ENCODE assay signal across 9 mouse cellular contexts in genomic region chr2:37766027-37766761, GRCm38 (mm10). TPM values are rescaled to one million over a fixed set of nuclear protein-coding genes. Genes with fewer than 3 reads are reported as not detected.
DNase-seq lines count a peak whose midpoint lies in the region; ATAC-seq and TF ChIP-seq lines count a peak whose summit lies in the region.
"Had no signal": no experiment of that assay in that cellular context is flagged by ENCODE, and none has a peak within 500 bp of the region (broad histone marks: within the 10 kb centered on the region; RNA-seq: fewer than 3 reads in every experiment).

No protein-coding gene starts in this region.

- H3K4me3 ChIP-seq in heart, embryonic 14.5 days (ENCODE audit: control insufficient read depth in 1 of 2, insufficient read depth in 1 of 2, low read depth in 1 of 2, low read length in 2 of 2): no peak overlapping the region
- no peak overlapping the region for H3K4me3 ChIP-seq in ES-E14 (ENCODE audit: insufficient read depth in 1 of 2, low read depth in 1 of 2, low read length in 2 of 2, poor library complexity in 1 of 2, severe bottlenecking in 1 of 2)
- no peak overlapping the region for H3K4me3 ChIP-seq in midbrain, embryonic 11.5 days (ENCODE audit: low read depth, low read length)

- peak overlapping the region; percentile 23 to 56 for H3K27ac ChIP-seq in heart, embryonic 14.5 days (replicated peaks in 1 of 2; ENCODE audit: control insufficient read depth in 1 of 2, insufficient read depth in 1 of 2, low read depth in 2 of 2, low read length in 2 of 2)
- H3K27ac ChIP-seq in ES-E14 (ENCODE audit: insufficient read depth, low read depth, low read length, poor library complexity, severe bottlenecking): peak overlapping the region; percentile 48; the same call in 1 of the 2 replicates
- no peak overlapping the region for H3K27ac ChIP-seq in midbrain, embryonic 11.5 days (ENCODE audit: low read depth, low read length)

- peaks cover 36 to 40% of the 10 kb centered on the region in 2 experiments for H3K4me1 ChIP-seq in heart, embryonic 14.5 days (ENCODE audit: control insufficient read depth in 2 of 2, insufficient read depth in 2 of 2, low read length in 2 of 2)
- peaks cover 12 to 50% of the 10 kb centered on the region in 2 experiments for H3K4me1 ChIP-seq in ES-E14 (ENCODE audit: control insufficient read depth in 2 of 2, insufficient read depth in 2 of 2, low read length in 2 of 2, poor library complexity in 1 of 2)
- H3K4me1 ChIP-seq in midbrain, embryonic 11.5 days (ENCODE audit: control insufficient read depth, insufficient read depth, low read length): peaks cover 28% of the 10 kb centered on the region

- WGBS in heart, embryonic 14.5 days: 56% methylated on average over 11 of the region's 11 CpGs
- 29% methylated on average over 10 of the region's 11 CpGs for WGBS in midbrain, embryonic 11.5 days

- intact Hi-C loops in heart, postnatal 14 days (cut with DNase I): no loop called here
- intact Hi-C loops in left cerebral cortex, postnatal 4 days (cut with DNase I): no loop called here

- no peak for DNase-seq in heart, postnatal 14 days
- DNase-seq in ES-E14 (ENCODE audit: low read depth, low spot score): no peak
- peak; percentile 45 for DNase-seq in heart, postnatal 4 days
- peak; percentile 82 for DNase-seq in midbrain, embryonic 11.5 days (ENCODE audit: low spot score, missing footprints)
- DNase-seq in embryo, embryonic 10 days (ENCODE audit: low spot score): no peak
- DNase-seq in left cerebral cortex, postnatal 4 days: no peak
- no peak for DNase-seq in layer of hippocampus, postnatal 14 days (ENCODE audit: low spot score in 2 of 2)

- H3K27me3 ChIP-seq in heart, embryonic 14.5 days (ENCODE audit: control insufficient read depth, insufficient read depth, low read length): no peaks in the 10 kb centered on the region
- H3K27me3 ChIP-seq in midbrain, embryonic 11.5 days (ENCODE audit: control insufficient read depth, insufficient read depth, low read length): peaks cover 3% of the 10 kb centered on the region

- no peak overlapping the region for H3K9ac ChIP-seq in heart, embryonic 14.5 days (ENCODE audit: low read length)
- H3K9ac ChIP-seq in ES-E14 (ENCODE audit: insufficient read depth, low read depth, low read length, poor library complexity, severe bottlenecking): no peak overlapping the region
- peak overlapping the region; percentile 9; the same call in 1 of the 2 replicates for H3K9ac ChIP-seq in midbrain, embryonic 11.5 days (ENCODE audit: low read length)

- H3K9me3 ChIP-seq in heart, embryonic 14.5 days (ENCODE audit: control insufficient read depth, low read length): no peaks in the 10 kb centered on the region
- no peaks in the 10 kb centered on the region for H3K9me3 ChIP-seq in ES-E14 (ENCODE audit: control insufficient read depth, insufficient read depth, low read depth, low read length)
- H3K9me3 ChIP-seq in midbrain, embryonic 11.5 days (ENCODE audit: control insufficient read depth, low read length): no peaks in the 10 kb centered on the region

- H3K4me2 ChIP-seq in heart, embryonic 14.5 days (ENCODE audit: low read length): no peak overlapping the region
- H3K4me2 ChIP-seq in midbrain, embryonic 11.5 days: no peak overlapping the region

- in situ Hi-C loops in ES-E14 (cut with MboI; ENCODE audit: low sequenced_read_pairs in 2 of 2, unreplicated experiment in 2 of 2): no loop called here

- H3K36me3 ChIP-seq in heart, embryonic 14.5 days (ENCODE audit: control insufficient read depth, insufficient read depth, low read length): no peaks in the 10 kb centered on the region
- no peaks in the 10 kb centered on the region for H3K36me3 ChIP-seq in ES-E14 (ENCODE audit: control insufficient read depth, insufficient read depth, low read length, poor library complexity, severe bottlenecking)
- H3K36me3 ChIP-seq in midbrain, embryonic 11.5 days (ENCODE audit: control insufficient read depth, insufficient read depth, low read length): no peaks in the 10 kb centered on the region

- ATAC-seq in heart, embryonic 14.5 days (ENCODE audit: insufficient number of reproducible peaks, insufficient read depth, low FRiP score, low read depth): peak; percentile 62
- ATAC-seq in midbrain, embryonic 11.5 days (ENCODE audit: low FRiP score): peak; percentile 23; the same call in 1 of the 2 replicates

TF ChIP-seq in ES-E14, 5 proteins besides CTCF, POLR2A, EP300 and RAD21:
- TF ChIP-seq ZNF384 (IDR thresholded peaks at IDR 0.05; ENCODE audit: low read depth, low read length) (no peak), MAFK (IDR thresholded peaks at IDR 0.05; ENCODE audit: insufficient read depth, low read depth, low read length) (no peak), HCFC1 (IDR thresholded peaks at IDR 0.05; ENCODE audit: borderline replicate concordance, insufficient read depth, low read length) (no peak)

RNA-seq across cellular contexts. Expression of gene Crb2, which starts 9.9 kb away (rescaled TPM):
- 2.2 and 2.4 TPM in 2 replicates for polyA plus RNA-seq in heart, embryonic 14.5 days (2014; fragmentation: Nextera tagmentation; extraction: Ambion mirVana)
- total RNA-seq in heart, postnatal 14 days (2021): 1 to 10 TPM; 1.1 to 1.5 TPM
- 1.3 and 1.7 TPM in 2 replicates for total RNA-seq in ES-E14 (2012; rRNA removed)
- 1 to 10 TPM; 1.5 to 2.0 TPM for total RNA-seq in heart, postnatal 4 days (2021)
- polyA plus RNA-seq in midbrain, embryonic 11.5 days (2014; fragmentation: Nextera tagmentation; extraction: Ambion mirVana): 10.9 and 14.6 TPM in 2 replicates
- total RNA-seq in left cerebral cortex, postnatal 4 days (2021): 1 to 10 TPM; 3.9 to 4.6 TPM
- total RNA-seq in layer of hippocampus, postnatal 14 days (2021): 1 to 10 TPM; 6.6 to 8.5 TPM
- total RNA-seq: MEL had no signal

Comparison
In these comparisons a context has a peak if more than half of its experiments do, and no peak if none do; other contexts are left out.
1. DNase-seq: peak in heart, postnatal 4 days (single experiment) and midbrain, embryonic 11.5 days (single experiment); none in heart, postnatal 14 days (0 of 2), ES-E14 (single experiment), embryo, embryonic 10 days (single experiment), left cerebral cortex, postnatal 4 days (single experiment) and layer of hippocampus, postnatal 14 days (0 of 2).